Mouse (Mus musculus) urinary bladder, postnatal 25 days (tissue): ENCODE results near the gene Ephb1.
A peak's percentile ranks its signal among the peaks of the same experiment; 100 is the strongest.

Experiments used
- DNase-seq: peaks from one replicate; pipeline ENCODE4 v3.0.0; 2022; ENCODE audit warnings: low spot score

Ephb1 gene

GRCm38 (mm10) chr9:102306645-102307415 lies 47.7 kb downstream of the Ephb1 start:
- DNase-seq = no peak

GRCm38 (mm10) chr9:102305432-102306100 lies 48.9 kb downstream of the Ephb1 start:
- no peak for DNase-seq

- no peak for DNase-seq
Measured at GRCm38 (mm10) chr9:102304796-102305195, 49.7 kb downstream of the Ephb1 start.

GRCm38 (mm10) chr9:102303882-102304281 lies 50.6 kb downstream of the Ephb1 start:
- DNase-seq = no peak

GRCm38 (mm10) chr9:102300985-102301384 lies 53.5 kb downstream of the Ephb1 start:
- no peak for DNase-seq

- no peak for DNase-seq
Measured at GRCm38 (mm10) chr9:102298741-102299140, 55.8 kb downstream of the Ephb1 start.

GRCm38 (mm10) chr9:102297986-102298385 lies 56.5 kb downstream of the Ephb1 start:
- no peak for DNase-seq

- DNase-seq = no peak
Measured at GRCm38 (mm10) chr9:102297176-102297575, 57.3 kb downstream of the Ephb1 start.

- DNase-seq = no peak
Measured at GRCm38 (mm10) chr9:102293605-102294004, 60.9 kb downstream of the Ephb1 start.

GRCm38 (mm10) chr9:102291230-102291629 lies 63.3 kb downstream of the Ephb1 start:
- DNase-seq = no peak

- DNase-seq = no peak
Measured at GRCm38 (mm10) chr9:102288356-102288755, 66.1 kb downstream of the Ephb1 start.

GRCm38 (mm10) chr9:102275931-102276330 lies 78.6 kb downstream of the Ephb1 start:
- no peak for DNase-seq

- DNase-seq = no peak
Measured at GRCm38 (mm10) chr9:102274016-102274415, 80.5 kb downstream of the Ephb1 start.

- DNase-seq = no peak
Measured at GRCm38 (mm10) chr9:102273469-102273808, 81.1 kb downstream of the Ephb1 start.

GRCm38 (mm10) chr9:102272731-102273468 lies 81.6 kb downstream of the Ephb1 start:
- no peak for DNase-seq

- DNase-seq = no peak
Measured at GRCm38 (mm10) chr9:102270496-102270895, 84.0 kb downstream of the Ephb1 start.

- DNase-seq = peak; percentile 24
Measured at GRCm38 (mm10) chr9:102267311-102268027, 87.0 kb downstream of the Ephb1 start.

GRCm38 (mm10) chr9:102263760-102264159 lies 90.7 kb downstream of the Ephb1 start:
- no peak for DNase-seq

GRCm38 (mm10) chr9:102262100-102262501 lies 92.4 kb downstream of the Ephb1 start:
- no peak for DNase-seq

- DNase-seq = no peak
Measured at GRCm38 (mm10) chr9:102261511-102261910, 93.0 kb downstream of the Ephb1 start.

- DNase-seq = no peak
Measured at GRCm38 (mm10) chr9:102256407-102256806, 98.1 kb downstream of the Ephb1 start.

- no peak for DNase-seq
Measured at GRCm38 (mm10) chr9:102255803-102256202, 98.7 kb downstream of the Ephb1 start.
